Mouse (Mus musculus) olfactory bulb, adult 2 months (tissue): ENCODE measurements at regions not wholly inside any gene's neighbourhood (a gene's known extent, or its start where the extent isn't known, plus 50 kb on each side); places are given as distances from the start of the nearest gene placed in this dataset.

Source experiments
- CTCF ChIP-seq: fragments of 200-500 bp; IDR thresholded peaks from 2 replicates; pipeline ENCODE4 v1.5.1; 2012; ENCODE audit warnings: low read depth, mild to moderate bottlenecking, low read length, moderate library complexity; ENCODE audit not compliant: insufficient read depth
- POLR2A ChIP-seq: fragments of 200-500 bp; IDR thresholded peaks from 2 replicates; pipeline ENCODE4 v1.6.1; 2012; ENCODE audit warnings: mild to moderate bottlenecking, low read depth, low read length, moderate library complexity; ENCODE audit not compliant: insufficient read depth

- TF ChIP-seq CTCF (no peak), POLR2A (no peak)
Observed at GRCm38 (mm10) chr13:60434221-60435210, 167.2 kb upstream of the Dapk1 start.
